Mouse (Mus musculus): ENCODE results near the gene Itpkb.
"Not testable (repeated sequence)": the region's sequence is repeated elsewhere in the genome, so short reads cannot be mapped to it uniquely, and the experiment has no call there.

Itpkb gene

DNA sequence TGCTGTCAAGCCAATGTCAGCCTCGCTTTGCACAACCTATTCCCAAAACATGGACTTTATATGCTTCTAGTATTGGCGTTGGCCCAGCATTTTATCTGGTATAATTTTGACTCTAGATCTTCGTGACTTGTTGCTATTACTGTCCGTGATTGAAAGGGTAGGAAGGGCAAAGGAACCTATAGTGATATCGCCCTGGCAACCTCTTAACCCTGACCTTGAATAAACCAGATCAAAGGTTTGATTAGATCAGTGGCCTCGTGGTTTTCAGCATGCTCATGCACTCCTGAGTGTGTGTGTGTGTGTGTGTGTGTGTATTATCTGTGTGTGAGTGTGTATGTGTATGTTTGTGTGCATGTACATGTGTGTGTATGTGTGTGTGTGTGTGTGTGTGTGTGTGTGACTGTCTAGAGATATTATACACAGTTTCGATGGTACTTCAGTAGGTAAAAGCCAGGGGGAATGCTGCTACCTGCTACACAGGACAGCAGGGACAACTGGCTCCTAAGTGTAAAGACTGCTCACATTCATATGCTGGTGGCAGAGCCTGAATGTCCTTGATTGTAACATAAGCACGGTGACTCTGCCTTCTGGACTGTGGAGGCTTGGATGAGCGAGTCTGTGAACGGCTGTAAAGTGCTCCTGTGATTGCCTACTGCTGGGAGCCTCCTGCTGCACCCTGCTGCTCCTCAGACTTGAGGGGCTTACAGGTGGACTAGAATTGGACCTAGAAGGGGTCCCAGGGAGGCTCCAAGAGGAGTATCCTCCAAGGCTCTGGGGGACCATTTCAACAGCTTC, 40.8 kb downstream of the Itpkb start:
- DNase-seq = no peak

DNA sequence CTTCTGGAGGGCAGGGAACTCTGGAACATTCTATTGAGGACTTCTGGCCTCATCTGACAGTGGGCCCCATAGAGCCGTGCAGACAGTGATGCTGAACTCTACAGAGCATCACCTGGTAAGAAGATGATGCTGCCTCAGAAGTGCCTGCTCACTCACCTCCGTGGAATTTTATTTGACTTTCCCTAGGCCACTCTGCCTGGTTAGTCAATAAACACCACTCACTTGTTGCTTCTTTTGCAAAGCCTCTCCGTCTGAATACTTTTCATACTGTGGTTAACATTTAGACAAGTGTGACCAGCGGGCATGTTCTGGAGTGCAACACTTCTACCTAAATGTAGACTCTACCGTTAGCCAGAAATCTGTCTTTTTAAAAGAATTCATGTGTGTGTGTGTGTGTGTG, 42.0 kb downstream of the Itpkb start:
- DNase-seq = not testable (repeated sequence)

DNA sequence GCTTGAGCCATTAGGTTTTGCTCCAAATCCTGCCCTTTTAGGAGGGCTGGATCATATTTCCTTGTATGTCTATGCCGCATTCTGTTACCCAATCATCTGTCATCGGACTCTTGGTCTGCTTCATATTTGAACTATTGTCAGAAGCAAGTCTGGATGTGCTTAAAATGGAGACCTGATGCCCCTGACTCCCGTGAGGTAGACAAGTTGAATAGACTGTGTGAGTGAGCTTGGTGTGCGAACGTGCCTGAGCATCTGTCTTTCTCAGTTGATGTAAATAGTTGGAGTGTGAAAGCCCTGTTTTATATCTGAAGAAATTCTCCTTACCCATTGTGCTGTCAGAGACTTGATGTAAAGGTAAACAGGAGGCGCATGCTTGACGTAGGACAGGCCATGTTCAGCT, 46.3 kb downstream of the Itpkb start:
- no peak for DNase-seq

DNA sequence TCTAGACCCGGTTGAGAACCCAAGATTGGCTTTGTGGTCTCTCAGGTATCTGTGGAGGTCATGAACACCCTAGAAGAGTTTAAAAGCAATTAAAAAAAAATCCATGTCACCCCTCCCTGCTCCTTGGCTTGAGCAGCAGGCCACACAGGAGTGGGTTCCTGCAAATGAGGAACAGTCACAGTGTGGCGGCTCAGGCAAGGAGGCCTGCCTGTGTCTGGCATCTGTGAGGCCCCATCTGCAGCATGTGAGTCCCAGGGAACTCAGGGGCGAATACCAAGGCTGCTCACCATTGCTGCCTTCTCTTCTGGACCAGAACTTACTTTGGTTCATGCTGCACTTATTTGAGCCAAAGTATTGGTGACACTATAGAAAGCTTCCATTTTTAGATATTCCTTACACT, 49.3 kb downstream of the Itpkb start:
- DNase-seq = no peak

DNA sequence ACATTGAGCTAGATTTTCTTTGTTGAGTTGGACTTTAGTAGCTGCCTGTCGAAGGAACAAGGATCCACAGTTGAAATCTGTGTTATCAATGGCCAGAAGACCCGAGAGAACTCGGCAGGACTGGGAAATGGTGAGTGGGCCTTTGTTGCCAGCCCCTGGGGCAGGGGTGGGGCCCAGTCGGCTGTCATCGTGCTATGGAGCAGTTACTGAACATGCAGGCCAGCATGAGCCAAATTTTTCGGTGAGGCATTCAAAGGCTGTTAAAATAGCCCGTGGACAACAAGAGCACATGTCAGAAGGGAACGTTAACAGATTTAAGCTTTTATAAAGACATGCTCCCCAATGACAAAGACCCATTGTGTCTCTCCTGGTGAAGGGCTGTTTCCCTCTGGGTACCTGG, 52.1 kb downstream of the Itpkb start:
- no peak for DNase-seq

DNA sequence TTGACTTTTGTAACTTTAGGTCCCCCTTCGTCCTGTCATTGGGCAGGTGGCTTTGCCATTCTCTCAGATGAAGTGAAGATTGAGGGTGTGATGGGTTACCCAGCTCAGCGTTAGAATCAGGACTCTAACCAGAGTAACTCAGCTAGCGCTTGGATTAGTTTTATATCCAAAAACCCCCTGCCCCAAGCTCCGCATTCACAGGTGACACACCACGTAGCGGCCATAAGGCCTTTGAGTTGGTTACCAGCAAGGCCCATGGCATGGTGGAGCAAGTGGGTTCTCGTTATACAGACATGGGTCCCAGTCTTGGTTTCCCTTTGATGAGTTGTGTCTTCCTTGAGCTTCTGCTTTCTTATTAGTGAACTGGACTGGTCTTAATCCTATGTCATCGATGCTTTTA, 53.6 kb downstream of the Itpkb start:
- no peak for DNase-seq

DNA sequence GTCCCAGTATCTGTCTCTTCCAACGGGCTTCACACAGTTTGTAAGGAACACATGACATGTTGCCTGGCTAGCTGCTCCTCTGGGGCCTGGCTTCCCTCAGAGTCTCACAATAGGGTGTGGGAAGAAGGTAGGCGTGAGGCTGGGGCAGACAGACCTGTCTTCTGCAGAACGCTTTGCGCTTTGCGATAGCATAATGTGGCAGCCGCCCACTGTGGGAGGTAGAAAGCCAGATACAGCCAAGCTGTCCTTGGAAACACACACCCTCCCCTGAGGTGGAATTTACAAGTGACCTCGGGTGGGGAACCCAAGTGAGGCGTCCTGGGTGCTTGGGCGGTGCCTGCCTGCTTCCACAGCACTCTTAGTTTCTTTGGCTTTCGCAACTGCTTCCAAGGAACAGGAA, 54.2 kb downstream of the Itpkb start:
- DNase-seq = no peak

DNA sequence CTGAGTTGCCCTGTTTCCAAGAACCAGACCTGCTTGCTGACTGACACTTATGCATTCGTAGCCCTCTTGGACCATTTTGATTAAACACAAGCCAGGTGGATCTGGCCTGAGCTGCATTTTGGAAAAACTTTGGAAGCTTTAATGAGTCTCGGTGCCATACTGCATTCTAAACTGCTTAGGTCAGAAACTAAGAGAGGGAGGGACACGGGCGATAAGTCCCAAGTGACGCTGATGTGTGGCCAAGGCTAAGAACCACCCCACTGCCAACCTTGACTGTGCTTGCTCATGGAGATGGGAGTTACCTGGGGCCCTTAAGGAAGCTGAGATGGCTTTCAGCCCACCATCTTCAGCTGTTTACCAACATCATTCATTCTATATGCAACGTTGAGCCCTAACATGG, 55.0 kb downstream of the Itpkb start:
- DNase-seq = no peak

DNA sequence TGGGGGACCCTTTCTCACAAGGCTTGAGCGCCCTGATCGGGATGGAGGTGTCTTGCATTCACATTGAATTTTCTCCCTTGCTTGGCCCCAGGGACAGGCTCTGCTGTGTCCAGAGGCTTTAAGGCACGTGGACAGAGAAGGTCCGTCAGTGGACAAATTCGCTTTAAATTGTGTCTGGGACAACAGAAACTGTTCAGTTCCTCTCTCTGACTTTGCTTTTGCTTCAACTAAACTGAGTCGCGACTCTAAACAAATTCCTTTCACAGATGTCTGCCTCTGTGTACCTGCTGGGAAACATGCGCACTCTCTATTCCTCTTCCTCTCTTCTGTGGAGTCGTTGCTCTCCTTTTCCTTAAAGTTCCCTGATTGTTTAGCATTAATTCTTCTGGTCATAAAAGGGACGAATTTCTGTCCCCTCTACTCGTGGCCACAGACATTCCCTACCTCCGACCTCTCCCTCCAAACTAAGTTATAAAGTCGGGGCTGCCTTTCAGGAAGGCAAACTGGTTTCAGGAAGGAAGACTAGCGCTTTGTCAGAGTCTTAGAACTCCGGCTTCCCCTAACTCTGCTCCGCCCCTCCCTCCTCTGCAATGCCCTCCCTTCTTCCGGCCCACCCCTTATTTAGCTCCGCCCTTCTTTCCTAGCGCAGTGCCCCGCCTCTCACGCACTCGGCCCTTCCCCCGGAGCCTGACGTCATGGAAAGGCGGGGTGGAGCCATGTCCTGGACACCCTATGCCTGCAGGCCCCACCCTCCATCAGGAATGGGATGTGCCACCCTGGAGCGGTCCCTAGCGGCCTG, 56.9 kb downstream of the Itpkb start:
- peak; percentile 98 to 100 for DNase-seq

DNA sequence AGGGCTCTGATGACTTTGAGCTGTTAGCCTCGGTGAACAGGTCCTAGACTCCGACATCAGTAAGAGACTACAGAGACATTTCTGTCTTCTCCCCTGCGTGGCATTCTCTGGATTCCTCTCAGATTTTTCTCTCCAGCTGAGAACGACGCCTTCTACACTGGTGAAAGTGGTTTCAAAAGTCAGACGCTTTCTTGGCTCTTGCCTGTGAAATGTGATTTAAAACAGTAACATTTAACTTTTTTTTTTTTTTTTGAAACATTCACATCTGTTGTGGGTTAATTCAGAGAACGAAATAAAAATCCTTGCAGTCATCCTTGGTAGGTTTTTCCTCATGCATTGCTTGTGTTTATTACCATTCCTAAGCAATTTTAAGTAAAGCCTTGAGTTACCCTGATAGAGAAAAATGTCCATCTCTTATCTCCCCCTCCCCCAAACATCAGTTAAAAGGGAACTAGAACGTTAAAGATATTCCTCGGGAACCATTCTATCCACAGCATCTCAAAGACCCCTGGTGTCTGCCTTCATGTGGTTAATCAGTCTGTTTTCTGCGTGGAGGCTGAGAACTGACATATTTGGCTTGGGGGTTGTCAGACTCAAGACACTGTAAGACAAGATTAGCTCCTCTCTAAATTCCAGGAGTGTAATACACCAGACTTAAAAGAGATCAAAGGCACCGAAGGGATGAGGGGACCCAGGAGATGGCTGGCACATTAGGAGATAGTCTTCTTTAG, 57.6 kb downstream of the Itpkb start:
- DNase-seq = no peak

DNA sequence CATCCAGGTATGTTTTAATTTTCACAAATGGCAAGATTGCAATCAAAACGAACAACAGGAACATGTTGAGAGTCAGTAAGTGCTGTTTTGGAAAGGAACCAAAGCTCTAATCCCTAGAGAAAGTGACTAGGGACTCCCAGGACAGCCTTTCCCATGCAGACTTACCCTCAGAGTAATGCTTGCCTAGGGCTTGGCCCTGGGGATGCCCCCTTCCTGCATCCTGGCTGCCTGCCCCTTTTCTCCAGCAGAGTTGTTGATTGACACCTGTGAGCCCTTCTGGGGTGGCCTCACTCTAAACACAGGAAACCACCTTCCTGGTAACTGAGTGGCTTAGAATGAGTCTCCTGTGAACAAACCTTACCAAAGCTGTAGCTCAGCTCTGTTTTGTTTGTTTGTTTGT, 58.2 kb downstream of the Itpkb start:
- DNase-seq = no peak

DNA sequence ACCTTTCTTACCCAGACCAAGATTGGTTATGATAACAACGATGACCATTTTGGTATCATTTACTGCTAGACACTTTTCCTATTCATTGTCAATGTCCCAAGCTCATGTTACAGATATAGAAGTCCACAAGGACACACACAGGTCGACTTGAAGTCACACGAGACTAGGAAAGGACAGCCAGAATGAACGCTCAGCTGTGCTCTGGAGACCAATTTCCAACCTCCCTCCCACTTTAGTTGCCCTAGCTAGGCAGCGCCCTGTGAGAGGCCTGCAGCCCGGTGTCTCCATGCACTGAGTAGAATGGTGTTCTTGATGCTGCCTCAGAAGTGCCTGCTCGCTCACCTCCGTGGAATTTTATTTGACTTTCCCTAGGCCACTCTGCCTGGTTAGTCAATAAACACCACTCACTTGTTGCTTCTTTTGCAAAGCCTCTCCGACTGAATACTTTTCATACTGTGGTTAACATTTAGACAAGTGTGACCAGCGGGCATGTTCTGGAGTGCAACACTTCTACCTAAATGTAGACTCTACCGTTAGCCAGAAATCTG, 59.0 kb downstream of the Itpkb start:
- DNase-seq = not testable (repeated sequence)

DNA sequence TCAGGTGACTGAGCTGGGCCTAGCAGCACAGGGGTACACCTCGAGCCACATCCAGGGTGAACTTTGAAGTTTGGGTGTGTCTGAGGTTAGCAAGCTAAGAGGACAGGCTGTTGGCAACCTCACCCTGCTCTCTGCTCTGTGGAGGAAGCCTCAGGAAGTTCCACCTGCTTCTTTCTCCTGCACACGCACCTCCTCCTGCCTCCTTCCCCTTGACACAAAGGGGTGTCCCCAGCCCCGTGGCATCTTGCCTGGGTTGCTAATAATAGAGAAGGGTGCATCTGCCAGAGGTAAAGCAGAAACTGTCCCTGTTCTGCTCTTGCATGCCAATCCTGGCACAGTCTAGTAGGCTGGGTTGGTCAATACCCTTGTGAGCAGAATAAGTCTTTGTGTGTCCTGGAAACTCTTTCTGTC, 60.0 kb downstream of the Itpkb start:
- peak; percentile 50 to 66 for DNase-seq

DNA sequence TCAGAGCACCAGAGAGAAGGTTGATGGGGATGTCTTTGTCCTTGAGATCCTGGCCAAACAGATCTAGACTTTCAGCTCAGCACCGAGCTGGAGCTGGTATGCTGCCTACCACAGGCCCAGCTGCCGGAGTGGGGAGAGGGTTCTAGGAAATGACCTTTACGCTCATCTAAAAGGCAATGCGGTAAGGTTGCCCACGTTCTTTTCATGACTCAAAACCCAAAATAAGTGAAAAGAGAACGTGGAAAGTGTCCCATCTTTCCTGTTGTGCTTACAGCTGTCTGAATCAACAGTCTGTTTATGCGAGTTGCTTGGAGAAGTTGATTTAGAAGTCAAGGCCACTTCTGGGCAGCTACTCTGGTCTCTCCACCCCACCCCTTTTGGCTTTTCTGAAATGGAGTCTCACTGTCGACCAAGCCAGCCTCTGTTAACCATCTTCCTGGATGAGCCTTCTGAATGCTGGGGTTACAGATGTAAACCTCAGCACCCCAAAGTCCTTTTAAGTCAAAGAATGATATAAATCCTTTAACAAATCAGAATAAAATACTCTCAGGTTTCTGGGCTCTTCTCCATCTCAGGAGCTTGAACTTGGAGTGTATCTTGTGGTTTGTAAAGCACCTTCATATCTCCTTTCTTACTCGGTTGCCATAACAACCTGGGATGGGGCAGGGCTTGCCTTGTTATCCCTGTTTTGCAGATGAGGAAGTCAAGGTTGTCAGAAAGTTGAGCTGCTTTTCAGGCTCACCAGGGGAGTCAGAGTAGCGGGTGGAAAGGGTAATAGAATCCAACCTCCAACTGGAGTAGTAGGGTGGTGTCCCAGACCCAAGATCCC, 60.7 kb downstream of the Itpkb start:
- no peak for DNase-seq

DNA sequence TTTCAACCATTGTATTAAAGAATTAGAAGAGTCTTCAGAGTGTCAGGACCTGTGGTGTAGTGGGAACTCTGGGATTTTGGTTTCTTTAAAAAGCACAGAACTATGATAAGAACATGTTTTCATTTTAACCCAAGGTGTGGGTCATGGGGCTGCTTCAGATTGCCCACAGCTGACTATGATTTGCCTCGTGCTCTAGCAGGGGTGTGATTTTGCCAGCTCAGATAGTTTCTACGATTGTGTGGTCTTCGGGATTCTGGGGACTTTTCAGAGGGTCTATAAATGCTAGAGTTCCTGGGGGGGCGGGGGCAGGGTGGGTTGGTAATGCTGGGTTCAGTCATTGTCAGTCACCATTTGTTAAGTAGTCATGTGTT, 61.3 kb downstream of the Itpkb start:
- DNase-seq = no peak

DNA sequence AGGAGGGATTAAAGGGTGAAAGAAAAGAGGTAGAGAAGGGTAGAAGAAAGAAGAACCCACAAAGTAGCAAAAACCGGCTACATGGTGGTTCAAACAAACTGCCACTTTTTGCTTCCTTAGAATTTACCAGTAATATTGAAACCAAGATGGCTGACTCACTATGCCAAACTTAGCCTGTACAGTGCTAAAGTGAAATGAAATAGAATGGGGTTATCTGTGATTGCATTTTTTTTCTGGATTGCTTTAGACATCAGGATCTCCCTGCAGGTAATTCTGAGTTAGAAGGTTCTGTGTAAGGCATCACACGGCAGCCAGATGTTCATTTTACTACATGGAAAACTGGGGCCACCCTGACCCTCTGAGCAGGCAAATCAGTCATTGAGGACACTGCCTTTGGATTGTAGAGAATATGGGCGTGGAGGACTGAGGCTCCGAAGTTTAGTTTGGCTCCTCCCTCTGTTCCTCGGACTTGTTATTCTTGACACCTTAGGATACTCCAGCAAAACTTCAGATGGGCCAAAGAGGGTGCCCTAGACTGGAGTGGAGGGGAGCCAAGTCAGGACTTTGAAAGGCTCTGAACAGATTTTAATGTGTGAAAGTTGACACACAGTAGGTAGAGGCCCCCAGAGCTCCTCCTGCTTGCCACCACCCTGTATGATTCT, 62.0 kb downstream of the Itpkb start:
- DNase-seq = no peak

DNA sequence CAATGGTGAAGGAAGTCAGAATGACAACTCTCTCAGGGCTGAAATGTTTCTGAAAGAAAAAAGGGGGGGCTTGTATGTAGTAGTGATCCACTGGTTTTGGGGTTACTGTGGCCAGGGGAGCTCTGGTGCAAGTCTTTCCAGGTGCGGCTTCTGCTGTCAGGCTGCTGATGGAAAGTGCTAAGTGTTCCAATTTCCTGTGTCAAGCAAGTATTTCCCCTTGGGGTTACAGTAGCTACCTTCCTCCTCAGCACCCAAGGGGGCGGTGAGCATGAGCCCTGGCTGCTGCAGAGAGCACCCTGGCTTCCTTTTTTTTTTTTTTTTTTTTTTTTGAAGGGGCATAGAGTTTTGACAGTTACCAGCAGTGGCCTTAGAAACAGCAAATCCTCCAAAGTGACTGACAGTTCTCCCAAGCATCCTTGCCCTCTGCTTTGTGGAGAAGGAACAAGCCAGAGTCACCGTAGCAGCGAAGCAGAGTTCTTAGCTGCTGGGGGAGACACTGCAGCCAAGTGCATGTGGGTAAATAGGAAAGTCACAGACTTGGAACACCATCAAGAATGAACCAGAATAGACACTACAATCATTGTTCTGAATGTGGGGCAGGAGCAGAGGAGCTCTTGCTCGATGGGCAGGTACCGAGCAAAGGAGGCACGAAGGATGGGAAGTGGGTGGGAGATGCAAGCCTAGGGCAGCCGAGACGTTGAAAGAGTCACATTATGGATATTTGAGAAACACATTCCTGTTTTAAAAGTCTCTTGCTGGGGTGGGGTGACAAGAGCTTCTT, 62.9 kb downstream of the Itpkb start:
- no peak for DNase-seq

DNA sequence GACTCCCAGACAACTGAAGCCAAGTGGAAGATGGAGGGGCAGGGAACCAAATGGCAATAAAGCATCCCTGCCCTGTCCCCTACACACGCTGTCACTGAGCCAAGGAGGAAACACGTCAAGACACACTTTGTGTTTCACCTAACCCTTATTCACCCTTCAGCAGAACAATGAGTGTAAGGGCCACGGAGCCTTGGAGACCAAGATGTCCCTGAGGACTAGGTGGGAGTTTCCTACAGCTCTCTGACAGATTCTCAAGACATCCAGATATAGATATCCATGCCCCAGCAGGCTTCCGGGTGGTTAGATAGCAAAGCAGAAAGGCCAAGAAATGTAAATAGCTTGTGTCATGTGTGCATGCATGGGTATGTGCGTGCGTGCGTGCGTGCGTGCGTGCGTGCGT, 63.6 kb downstream of the Itpkb start:
- no peak for DNase-seq

DNA sequence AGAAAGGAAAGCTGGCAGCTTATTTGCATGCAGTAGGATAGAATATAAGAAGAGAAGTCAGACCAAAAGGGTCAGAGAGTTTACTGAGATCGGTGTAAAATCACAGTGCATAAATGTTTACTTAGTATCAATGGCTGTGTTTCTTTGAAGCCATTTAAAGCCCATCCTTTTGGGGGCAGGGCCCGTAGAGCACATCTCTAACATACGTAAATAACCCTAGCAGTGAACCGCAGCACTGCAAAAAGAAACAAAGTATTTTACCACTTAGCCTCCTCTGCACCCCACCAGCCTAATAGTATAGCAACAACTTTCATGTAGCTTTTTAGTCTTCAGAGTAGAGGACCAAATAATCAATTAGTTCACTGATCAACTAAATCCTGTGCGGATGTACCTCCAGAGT, 67.4 kb downstream of the Itpkb start:
- DNase-seq = no peak

DNA sequence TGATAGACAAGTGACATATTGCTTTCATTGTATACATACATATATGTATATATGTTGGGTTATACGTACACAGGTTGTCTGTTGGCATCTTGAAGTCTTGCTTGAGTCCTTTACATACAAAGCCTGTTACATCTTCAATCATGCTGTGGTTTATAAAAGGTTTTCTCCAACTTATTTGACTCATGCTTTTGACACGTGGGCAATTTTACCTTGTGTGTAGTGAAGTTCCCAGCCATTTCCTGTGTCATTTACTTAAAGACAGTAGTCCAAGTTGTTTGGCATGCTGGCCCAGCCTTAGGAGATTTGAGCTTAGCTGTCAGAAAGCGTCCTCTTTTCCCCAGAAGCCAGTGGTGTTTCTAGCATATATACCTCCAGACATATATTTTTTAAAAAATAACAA, 68.2 kb downstream of the Itpkb start:
- no peak for DNase-seq

All from cerebellum, adult 18-20 months (tissue).